Comparison of ENCODE assay signal across 8 mouse cellular contexts in the genomic region with DNA sequence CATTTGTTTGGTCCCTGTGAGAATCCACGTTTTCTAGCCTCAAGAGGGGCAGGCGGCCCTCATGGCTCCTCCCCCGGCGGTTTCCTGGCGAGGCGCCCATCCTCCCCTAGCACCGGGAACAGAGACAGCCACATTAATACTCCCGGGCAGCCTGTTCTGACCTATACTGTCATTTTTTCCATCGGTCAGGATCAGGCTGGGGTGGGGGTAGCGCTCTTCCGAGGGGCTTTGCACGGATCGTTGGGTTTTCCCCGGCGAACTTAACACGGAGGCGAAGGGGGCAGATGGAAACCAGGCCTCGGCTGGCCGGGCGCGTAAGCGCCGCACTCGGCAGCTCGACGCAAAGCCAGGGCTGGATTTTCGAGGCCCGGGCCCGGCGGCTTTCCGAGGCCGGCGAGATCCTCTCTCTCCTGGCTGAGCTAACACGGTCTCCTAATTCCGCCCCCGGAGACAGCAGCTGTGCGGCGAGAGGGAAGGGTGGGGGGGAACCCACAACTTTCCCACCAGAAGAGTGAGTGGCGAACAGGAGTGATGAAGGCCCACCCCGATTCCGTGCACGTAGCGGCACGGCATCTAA. TPM values are rescaled to one million over a fixed set of nuclear protein-coding genes. Genes with fewer than 3 reads are reported as not detected.
DNase-seq lines count a peak whose midpoint lies in the region; ATAC-seq and TF ChIP-seq lines count a peak whose summit lies in the region.

No protein-coding gene starts in this region.

- no peak for TF ChIP-seq CTCF in testis, adult 2 months (IDR thresholded peaks at IDR 0.05; ENCODE audit: control insufficient read depth, insufficient read depth, insufficient replicate concordance, low read depth, low read length)
- TF ChIP-seq CTCF in intestine, postnatal 0 days (IDR thresholded peaks at IDR 0.05; ENCODE audit: low read depth): no peak

- H3K4me1 ChIP-seq in testis, adult 2 months (ENCODE audit: control insufficient read depth, insufficient read depth, low read length): peaks cover 25% of the 10 kb centered on the region
- no peaks in the 10 kb centered on the region for H3K4me1 ChIP-seq in intestine, postnatal 0 days (replicated peaks; ENCODE audit: control insufficient read depth, insufficient read depth, low read length)
- H3K4me1 ChIP-seq in liver, embryonic 16.5 days (ENCODE audit: control insufficient read depth, low read depth, low read length): no peaks in the 10 kb centered on the region; the same call in 1 of the 2 replicates
- H3K4me1 ChIP-seq in neural tube, embryonic 11.5 days (ENCODE audit: control insufficient read depth, insufficient read depth, low read length): peaks cover 9% of the 10 kb centered on the region; the same call in 1 of the 2 replicates

- peak overlapping the region; percentile 67 for H3K4me2 ChIP-seq in intestine, postnatal 0 days (replicated peaks; ENCODE audit: low read depth)
- peak overlapping the region; percentile 42 for H3K4me2 ChIP-seq in liver, embryonic 16.5 days (ENCODE audit: low read depth, low read length)
- peak overlapping the region; percentile 65 for H3K4me2 ChIP-seq in neural tube, embryonic 11.5 days (ENCODE audit: low read depth)

- WGBS in intestine, postnatal 0 days: 5% methylated on average over 42 of the region's 44 CpGs
- WGBS in liver, embryonic 16.5 days (ENCODE audit: insufficient replicate concordance): 6% methylated on average over 44 of the region's 44 CpGs
- 7% methylated on average over 42 of the region's 44 CpGs for WGBS in neural tube, embryonic 11.5 days

- no peak for TF ChIP-seq POLR2A in testis, adult 2 months (IDR thresholded peaks at IDR 0.05; ENCODE audit: control insufficient read depth, low read depth, low read length)

- no peak for DNase-seq in testis, postnatal 14 days (ENCODE audit: low spot score)
- peak; percentile 65 for DNase-seq in embryo, embryonic 10 days (ENCODE audit: low spot score)
- DNase-seq in heart, adult 18-20 months: peak; percentile 74 to 80
- DNase-seq in neural tube, embryonic 11.5 days (ENCODE audit: low spot score): peak; percentile 80

- peak overlapping the region; percentile 19; the same call in 1 of the 2 replicates for H3K4me3 ChIP-seq in testis, adult 2 months (ENCODE audit: control insufficient read depth, low read depth, low read length)
- H3K4me3 ChIP-seq in intestine, postnatal 0 days (ENCODE audit: low read depth, low read length): peak overlapping the region; percentile 16
- H3K4me3 ChIP-seq in liver, embryonic 16.5 days (ENCODE audit: low read depth, low read length): peak overlapping the region; percentile 20
- H3K4me3 ChIP-seq in neural tube, embryonic 11.5 days (ENCODE audit: low read depth, low read length): peak overlapping the region; percentile 15

- H3K36me3 ChIP-seq in testis, adult 2 months (ENCODE audit: control insufficient read depth, insufficient read depth, low read length): no peaks in the 10 kb centered on the region
- H3K36me3 ChIP-seq in intestine, postnatal 0 days (ENCODE audit: control insufficient read depth, insufficient read depth): no peaks in the 10 kb centered on the region
- H3K36me3 ChIP-seq in liver, embryonic 16.5 days (ENCODE audit: control insufficient read depth, insufficient read depth): no peaks in the 10 kb centered on the region
- H3K36me3 ChIP-seq in neural tube, embryonic 11.5 days (ENCODE audit: control insufficient read depth, insufficient read depth, low read length): no peaks in the 10 kb centered on the region

- 0 out of 2 replicates have a peak overlapping the region, but pooled peaks have one; percentile 39 for H3K27ac ChIP-seq in testis, adult 2 months (ENCODE audit: control insufficient read depth, insufficient read depth, low read depth, low read length)
- H3K27ac ChIP-seq in intestine, postnatal 0 days (ENCODE audit: low read depth, low read length): no peak overlapping the region
- peak overlapping the region; percentile 25 for H3K27ac ChIP-seq in liver, embryonic 16.5 days (ENCODE audit: low read length)
- peak overlapping the region; percentile 53 for H3K27ac ChIP-seq in neural tube, embryonic 11.5 days (ENCODE audit: low read depth, low read length)

- no peak overlapping the region for H3K9ac ChIP-seq in intestine, postnatal 0 days (ENCODE audit: low read depth, low read length)
- no peak overlapping the region; the same call in 1 of the 2 replicates for H3K9ac ChIP-seq in liver, embryonic 16.5 days (ENCODE audit: low read depth, low read length)
- H3K9ac ChIP-seq in neural tube, embryonic 11.5 days (ENCODE audit: low read length): peak overlapping the region; percentile 29; the same call in 1 of the 2 replicates

- H3K9me3 ChIP-seq in intestine, postnatal 0 days (ENCODE audit: control insufficient read depth): no peaks in the 10 kb centered on the region
- no peaks in the 10 kb centered on the region for H3K9me3 ChIP-seq in liver, embryonic 16.5 days (replicated peaks; ENCODE audit: control insufficient read depth, low read length)
- H3K9me3 ChIP-seq in neural tube, embryonic 11.5 days (ENCODE audit: control insufficient read depth, low read length): no peaks in the 10 kb centered on the region

- no peaks in the 10 kb centered on the region for H3K27me3 ChIP-seq in testis, adult 2 months (ENCODE audit: control insufficient read depth, insufficient read depth, low read length)
- peaks cover 21% of the 10 kb centered on the region; the same call in 1 of the 2 replicates for H3K27me3 ChIP-seq in intestine, postnatal 0 days (replicated peaks; ENCODE audit: control insufficient read depth, insufficient read depth, low read length)
- peaks cover 72% of the 10 kb centered on the region for H3K27me3 ChIP-seq in liver, embryonic 16.5 days (ENCODE audit: control insufficient read depth, insufficient read depth, low read depth, low read length)
- H3K27me3 ChIP-seq in neural tube, embryonic 11.5 days (ENCODE audit: control insufficient read depth, insufficient read depth, low read length): peaks cover 53% of the 10 kb centered on the region

- ATAC-seq in intestine, postnatal 0 days: peak; percentile 53
- ATAC-seq in liver, embryonic 16.5 days (ENCODE audit: low read depth): peak; percentile 44
- ATAC-seq in neural tube, embryonic 11.5 days (ENCODE audit: insufficient read depth, low FRiP score, low TSS enrichment): peak; percentile 43
- ATAC-seq in erythroblast, adult 5-6 weeks (replicated peaks; ENCODE audit: low FRiP score, poor library complexity, severe bottlenecking): no peak

RNA-seq across cellular contexts. Expression of gene Bcor, which starts 1.8 kb away (rescaled TPM):
- 0.65 and 0.72 TPM in 2 replicates for polyA plus RNA-seq in testis, adult 2 months (2012; rRNA removed)
- total RNA-seq in heart, adult 18-20 months (2021): 10 to 100 TPM; 16.7 to 20.5 TPM
- 4.2 and 4.8 TPM in 2 replicates for polyA plus RNA-seq in intestine, postnatal 0 days (2015; fragmentation: Nextera tagmentation; extraction: Ambion mirVana)
- 4.5 and 4.9 TPM in 2 replicates for polyA plus RNA-seq in liver, embryonic 16.5 days (2015; fragmentation: Nextera tagmentation; extraction: Ambion mirVana)
- 21.0 and 26.7 TPM in 2 replicates for polyA plus RNA-seq in neural tube, embryonic 11.5 days (2014; fragmentation: Nextera tagmentation; extraction: Ambion mirVana)
- total RNA-seq in erythroblast, adult 5-6 weeks (2015; ENCODE audit: low replicate concordance): 11.0 and 11.9 TPM in 2 replicates
- 8.7 and 9.8 TPM in 2 replicates for total RNA-seq in erythroblast, adult 5-6 weeks (2017; ENCODE audit: low replicate concordance)
